Mouse (Mus musculus): ENCODE measurements around the gene Enoph1. TPM values are rescaled to one million over a fixed set of nuclear protein-coding genes. Genes with fewer than 3 reads are reported as not detected.

Gene Enoph1
- polyA plus RNA-seq (2012; rRNA removed): 78.2 and 79.1 TPM in 2 replicates

DNA sequence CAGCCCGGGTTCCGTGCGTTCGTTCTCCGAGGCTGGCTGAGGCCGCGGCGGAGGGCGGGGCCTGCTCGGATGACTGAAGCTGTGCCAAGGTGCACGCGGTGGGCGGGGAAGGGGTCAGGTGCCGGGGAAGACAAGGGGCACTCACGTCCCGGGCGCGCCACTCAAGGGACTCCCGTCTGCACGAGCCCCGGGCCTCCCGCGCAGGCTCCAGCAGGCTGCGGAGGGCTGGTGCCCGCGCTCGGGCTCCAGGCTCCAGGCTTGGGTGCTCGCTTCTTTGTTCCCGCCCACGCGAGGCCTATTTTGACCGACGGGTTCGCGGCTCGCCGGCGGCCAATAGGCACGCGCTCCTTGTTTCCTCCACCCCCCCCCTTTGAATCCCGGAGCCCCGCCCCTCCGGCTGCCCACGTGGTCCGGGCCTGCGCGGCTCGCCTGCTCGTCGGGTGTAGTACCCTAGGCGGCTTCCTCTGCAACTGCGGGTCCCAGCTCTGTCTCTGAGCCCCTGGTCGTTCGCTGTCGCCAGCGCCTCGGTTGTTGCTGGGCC lies at the start of gene Enoph1, which contains the start of gene Hnrnpdl:
Enoph1 (plus strand) TSS at position 384 of the 541 bp plus-strand sequence.
Hnrnpdl (minus strand) TSS at position 63 of the 541 bp plus-strand sequence.
- TF ChIP-seq POLR2A (IDR thresholded peaks at IDR 0.05; ENCODE audit: extremely low read depth, insufficient read depth, low read length) (peak; percentile 68; the same call in 1 of the 2 replicates), CTCF (IDR thresholded peaks at IDR 0.05; ENCODE audit: extremely low read depth, insufficient read depth, low read length) (no peak)
- H3K27ac ChIP-seq (ENCODE audit: insufficient read depth, low read length): peak within 1 kb of the TSS; percentile 99
- peaks cover 2% of the 10 kb centered on the region; the same call in 1 of the 2 replicates for H3K4me1 ChIP-seq (ENCODE audit: control insufficient read depth, insufficient read depth, low read length)
- peak within 1 kb of the TSS; percentile 75 for H3K4me3 ChIP-seq (ENCODE audit: insufficient read depth, low read length)

DNA sequence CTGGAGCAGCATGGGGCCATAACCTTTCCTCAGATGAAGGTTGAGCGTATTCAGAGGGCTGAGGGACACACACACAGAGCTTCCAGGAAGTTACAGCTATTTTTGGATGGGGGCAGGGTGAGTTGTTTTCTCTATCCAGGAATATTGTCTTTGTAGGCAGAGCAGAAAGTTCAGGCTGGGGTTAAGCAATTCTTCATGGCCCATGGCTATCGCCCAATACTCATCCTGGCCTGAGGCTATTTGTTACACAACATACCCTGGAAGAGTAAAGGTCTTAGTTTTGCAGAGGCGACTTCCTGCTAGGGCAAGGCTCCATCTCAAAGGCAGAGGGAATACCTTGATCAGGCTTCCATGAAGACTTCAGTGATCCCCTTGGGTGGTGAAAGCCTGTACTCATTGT lies 45.6 kb upstream of the Enoph1 start:
- no peak overlapping the region for H3K4me3 ChIP-seq (ENCODE audit: insufficient read depth, low read length)
- TF ChIP-seq CTCF (IDR thresholded peaks at IDR 0.05; ENCODE audit: extremely low read depth, insufficient read depth, low read length): no peak
- no peak for TF ChIP-seq POLR2A (IDR thresholded peaks at IDR 0.05; ENCODE audit: extremely low read depth, insufficient read depth, low read length)
- no peaks in the 10 kb centered on the region for H3K4me1 ChIP-seq (ENCODE audit: control insufficient read depth, insufficient read depth, low read length)
- H3K27ac ChIP-seq (ENCODE audit: insufficient read depth, low read length): no peak overlapping the region

DNA sequence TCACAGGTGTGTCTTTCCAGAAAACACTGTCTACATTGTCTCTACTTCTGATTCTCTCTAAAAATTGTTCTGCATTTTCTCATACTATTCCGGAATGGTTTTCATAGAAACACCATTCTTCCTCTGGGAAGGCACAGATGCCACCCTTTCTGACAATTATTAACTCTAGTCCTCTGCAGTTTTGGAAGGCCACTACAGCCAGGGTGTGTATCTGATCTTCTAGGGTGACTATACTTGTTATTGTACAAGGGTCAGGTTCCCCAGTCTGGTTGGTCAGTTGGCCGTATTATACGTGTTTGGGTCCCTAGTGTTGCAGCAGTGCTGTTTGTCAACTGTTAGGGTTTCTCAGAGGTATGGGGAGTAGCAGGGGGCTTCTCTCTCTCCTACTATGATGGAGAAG lies 45.1 kb upstream of the Enoph1 start:
- TF ChIP-seq CTCF (IDR thresholded peaks at IDR 0.05; ENCODE audit: extremely low read depth, insufficient read depth, low read length): no peak
- TF ChIP-seq POLR2A (IDR thresholded peaks at IDR 0.05; ENCODE audit: extremely low read depth, insufficient read depth, low read length): no peak
- H3K4me1 ChIP-seq (ENCODE audit: control insufficient read depth, insufficient read depth, low read length): no peaks in the 10 kb centered on the region
- H3K4me3 ChIP-seq (ENCODE audit: insufficient read depth, low read length): no peak overlapping the region
- H3K27ac ChIP-seq (ENCODE audit: insufficient read depth, low read length): no peak overlapping the region

DNA sequence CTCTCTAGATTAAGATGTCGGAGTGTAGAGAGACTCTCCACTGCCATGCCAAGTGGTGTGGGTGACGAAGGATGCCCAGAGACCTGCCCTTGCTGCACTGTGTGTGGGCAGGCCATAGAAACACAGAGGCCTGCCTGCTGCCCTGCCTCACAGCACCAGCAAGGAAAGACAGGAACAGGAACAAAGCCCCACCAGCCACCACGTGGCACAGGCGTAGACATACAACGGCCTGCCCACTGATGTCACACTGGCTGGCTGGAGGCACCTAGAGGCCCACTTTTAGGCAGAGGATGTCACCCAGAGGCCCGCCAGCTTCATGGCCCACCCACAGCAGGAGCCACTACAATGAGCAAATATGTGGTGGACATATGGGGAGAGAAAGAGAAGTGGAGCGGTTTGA lies 39.7 kb upstream of the Enoph1 start:
- Histone ChIP-seq H3K27ac (ENCODE audit: insufficient read depth, low read length) (no peak overlapping the region), H3K4me3 (ENCODE audit: insufficient read depth, low read length) (no peak overlapping the region), H3K4me1 (ENCODE audit: control insufficient read depth, insufficient read depth, low read length) (no peaks in the 10 kb centered on the region)
- TF ChIP-seq CTCF (IDR thresholded peaks at IDR 0.05; ENCODE audit: extremely low read depth, insufficient read depth, low read length) (no peak), POLR2A (IDR thresholded peaks at IDR 0.05; ENCODE audit: extremely low read depth, insufficient read depth, low read length) (no peak)

DNA sequence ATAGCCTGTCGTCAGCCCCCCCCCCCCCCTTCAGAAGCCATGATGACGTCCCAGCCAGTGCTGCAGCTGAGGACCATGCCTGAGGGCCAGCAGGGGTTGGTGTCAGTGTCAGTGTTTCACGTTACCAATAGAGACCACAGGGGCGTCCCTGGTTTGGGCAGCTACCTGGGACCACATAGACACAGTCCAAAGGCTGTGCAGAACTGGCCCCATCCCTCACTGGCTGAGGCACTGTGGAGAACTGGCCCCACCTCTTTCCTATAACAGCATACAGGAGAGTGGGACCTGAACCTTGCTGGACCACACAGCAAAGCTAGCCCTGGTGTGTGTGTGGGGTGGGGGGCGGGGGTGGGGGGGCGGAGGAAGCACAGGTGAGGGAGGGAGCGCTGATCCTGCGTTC lies 39.3 kb upstream of the Enoph1 start:
- TF ChIP-seq POLR2A (IDR thresholded peaks at IDR 0.05; ENCODE audit: extremely low read depth, insufficient read depth, low read length): no peak
- no peak for TF ChIP-seq CTCF (IDR thresholded peaks at IDR 0.05; ENCODE audit: extremely low read depth, insufficient read depth, low read length)
- H3K4me3 ChIP-seq (ENCODE audit: insufficient read depth, low read length): no peak overlapping the region
- H3K27ac ChIP-seq (ENCODE audit: insufficient read depth, low read length): no peak overlapping the region
- no peaks in the 10 kb centered on the region for H3K4me1 ChIP-seq (ENCODE audit: control insufficient read depth, insufficient read depth, low read length)

DNA sequence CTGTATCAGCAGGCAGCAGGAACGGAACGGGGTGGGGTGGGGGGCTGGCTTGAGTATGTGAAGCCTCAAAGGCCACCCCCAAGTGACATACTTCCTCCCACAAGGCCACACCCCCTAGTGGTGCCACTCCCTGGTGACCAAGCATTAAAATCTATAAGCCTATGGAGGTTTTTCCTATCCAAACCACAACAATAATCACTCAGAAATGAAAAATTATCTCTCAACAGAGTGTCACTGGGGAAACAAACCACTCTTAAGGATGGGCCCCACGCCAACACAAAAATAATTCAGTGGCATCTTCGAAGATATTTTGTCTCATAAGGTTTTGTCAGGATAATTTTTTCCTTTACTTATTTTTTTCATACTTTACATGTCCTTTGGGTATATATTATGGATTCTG lies 35.9 kb upstream of the Enoph1 start:
- no peak for TF ChIP-seq CTCF (IDR thresholded peaks at IDR 0.05; ENCODE audit: extremely low read depth, insufficient read depth, low read length)
- no peak for TF ChIP-seq POLR2A (IDR thresholded peaks at IDR 0.05; ENCODE audit: extremely low read depth, insufficient read depth, low read length)
- H3K27ac ChIP-seq (ENCODE audit: insufficient read depth, low read length): no peak overlapping the region
- no peaks in the 10 kb centered on the region for H3K4me1 ChIP-seq (ENCODE audit: control insufficient read depth, insufficient read depth, low read length)
- no peak overlapping the region for H3K4me3 ChIP-seq (ENCODE audit: insufficient read depth, low read length)

DNA sequence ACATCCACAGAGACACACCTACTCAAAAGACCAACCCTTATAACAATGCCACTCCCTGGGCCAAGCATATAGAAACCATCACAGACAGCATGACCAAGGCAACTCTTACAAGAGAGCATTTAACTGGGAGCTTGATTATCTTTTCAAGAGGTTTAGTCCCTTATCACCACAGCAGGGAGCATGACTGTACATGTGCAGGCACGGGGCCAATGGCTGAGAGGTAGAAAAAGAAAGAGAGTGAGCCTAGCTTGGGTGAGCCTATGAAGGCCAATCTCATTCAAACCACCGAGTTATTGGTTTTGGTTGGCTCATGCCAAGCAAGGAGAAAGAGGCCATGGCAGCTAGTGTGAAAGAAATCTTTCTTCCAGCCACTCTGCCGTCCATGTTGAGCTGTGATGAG lies 34.4 kb upstream of the Enoph1 start:
- H3K4me3 ChIP-seq (ENCODE audit: insufficient read depth, low read length): no peak overlapping the region
- no peaks in the 10 kb centered on the region for H3K4me1 ChIP-seq (ENCODE audit: control insufficient read depth, insufficient read depth, low read length)
- H3K27ac ChIP-seq (ENCODE audit: insufficient read depth, low read length): no peak overlapping the region
- TF ChIP-seq POLR2A (IDR thresholded peaks at IDR 0.05; ENCODE audit: extremely low read depth, insufficient read depth, low read length) (no peak), CTCF (IDR thresholded peaks at IDR 0.05; ENCODE audit: extremely low read depth, insufficient read depth, low read length) (no peak)

DNA sequence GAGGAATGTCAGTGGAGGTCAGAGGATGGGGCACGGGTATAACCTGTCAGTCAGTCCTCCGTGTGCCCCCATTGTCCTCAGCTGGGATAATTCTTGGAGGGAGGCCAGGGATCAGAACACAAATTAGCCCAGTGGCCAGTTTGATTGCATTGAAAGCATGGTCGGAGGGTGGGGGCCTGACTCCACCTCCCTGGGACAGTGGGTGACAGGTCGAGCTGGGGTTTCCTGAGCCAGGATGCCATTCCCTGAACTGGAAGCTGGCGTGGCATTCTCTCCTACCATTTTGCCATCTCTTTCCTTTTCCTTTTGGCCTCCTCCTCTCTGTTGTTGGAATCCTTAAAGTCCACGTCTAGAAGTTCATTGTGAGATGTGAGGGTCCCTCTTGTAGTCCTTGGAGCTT lies 33.9 kb upstream of the Enoph1 start:
- TF ChIP-seq POLR2A (IDR thresholded peaks at IDR 0.05; ENCODE audit: extremely low read depth, insufficient read depth, low read length) (no peak), CTCF (IDR thresholded peaks at IDR 0.05; ENCODE audit: extremely low read depth, insufficient read depth, low read length) (no peak)
- no peaks in the 10 kb centered on the region for H3K4me1 ChIP-seq (ENCODE audit: control insufficient read depth, insufficient read depth, low read length)

DNA sequence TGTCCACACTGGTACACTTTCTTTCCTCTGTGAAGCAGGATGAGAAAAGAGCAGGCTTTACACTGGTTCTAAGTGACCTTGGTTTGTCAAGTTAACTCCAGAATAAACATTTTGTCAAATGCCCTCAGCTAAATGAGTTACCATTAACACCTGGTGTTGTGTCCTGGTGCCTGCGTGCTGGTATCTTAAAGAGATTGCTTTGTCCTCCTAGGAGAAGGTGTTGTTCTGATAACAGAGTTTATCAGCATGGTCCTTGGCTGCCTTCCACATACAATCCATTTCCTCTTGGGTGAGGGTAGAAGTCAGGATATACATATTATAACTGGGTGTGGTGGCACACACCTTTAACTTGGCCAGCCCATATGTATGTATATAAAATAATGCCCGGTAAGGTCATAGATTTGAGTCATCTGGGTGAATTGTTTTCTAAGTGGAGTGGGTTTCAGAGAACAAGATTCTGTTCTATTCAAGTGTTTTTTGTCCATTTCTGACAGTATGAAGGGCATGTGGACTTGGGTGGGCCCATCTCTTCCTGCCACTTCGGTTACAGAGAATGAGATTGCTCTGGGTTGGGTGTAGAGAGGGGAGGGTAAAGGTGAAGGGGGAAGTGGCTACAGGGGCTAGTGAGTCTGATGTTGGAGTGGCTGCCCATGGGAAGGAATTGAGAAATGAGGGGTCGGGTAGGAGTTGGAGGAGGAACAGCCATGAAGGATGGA lies 33.3 kb upstream of the Enoph1 start:
- Histone ChIP-seq H3K27ac (ENCODE audit: insufficient read depth, low read length) (no peak overlapping the region), H3K4me1 (ENCODE audit: control insufficient read depth, insufficient read depth, low read length) (no peaks in the 10 kb centered on the region), H3K4me3 (ENCODE audit: insufficient read depth, low read length) (no peak overlapping the region)
- TF ChIP-seq POLR2A (IDR thresholded peaks at IDR 0.05; ENCODE audit: extremely low read depth, insufficient read depth, low read length): no peak
- no peak for TF ChIP-seq CTCF (IDR thresholded peaks at IDR 0.05; ENCODE audit: extremely low read depth, insufficient read depth, low read length)

More for the DNA sequence above, 33.9 kb upstream of the Enoph1 start:
- H3K27ac ChIP-seq (ENCODE audit: insufficient read depth, low read length): no peak overlapping the region
- no peak overlapping the region for H3K4me3 ChIP-seq (ENCODE audit: insufficient read depth, low read length)

DNA sequence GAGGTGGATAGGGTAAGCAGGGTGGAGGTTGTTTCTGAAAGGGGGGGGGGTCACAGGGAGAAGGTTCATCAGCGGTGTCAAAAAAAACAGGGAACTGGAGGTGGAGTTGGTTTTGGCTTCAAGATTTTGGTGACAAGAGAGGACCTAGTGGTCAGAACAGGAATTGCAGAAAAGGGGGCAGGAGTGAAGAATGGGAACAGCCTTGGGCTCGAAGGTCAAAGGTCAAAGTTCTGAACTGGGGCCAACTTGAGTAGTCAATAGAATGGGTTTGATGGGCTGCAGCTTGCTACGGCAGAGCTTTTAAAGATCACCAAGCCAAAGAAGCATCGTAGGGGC lies 32.8 kb upstream of the Enoph1 start:
- no peak for TF ChIP-seq POLR2A (IDR thresholded peaks at IDR 0.05; ENCODE audit: extremely low read depth, insufficient read depth, low read length)
- no peak for TF ChIP-seq CTCF (IDR thresholded peaks at IDR 0.05; ENCODE audit: extremely low read depth, insufficient read depth, low read length)
- Histone ChIP-seq H3K4me1 (ENCODE audit: control insufficient read depth, insufficient read depth, low read length) (no peaks in the 10 kb centered on the region), H3K4me3 (ENCODE audit: insufficient read depth, low read length) (no peak overlapping the region), H3K27ac (ENCODE audit: insufficient read depth, low read length) (no peak overlapping the region)
